Comparison of ENCODE assay signal across 10 mouse cellular contexts in genomic region chr3:45382032-45382755, GRCm38 (mm10). TPM values are rescaled to one million over a fixed set of nuclear protein-coding genes. Genes with fewer than 3 reads are reported as not detected.
A peak's percentile ranks its signal among the peaks of the same experiment; 100 is the strongest.
DNase-seq lines count a peak whose midpoint lies in the region; ATAC-seq lines count a peak whose summit lies in the region.
"Had no signal": no experiment of that assay in that cellular context is flagged by ENCODE, and none has a peak within 500 bp of the region (broad histone marks: within the 10 kb centered on the region; RNA-seq: fewer than 3 reads in every experiment).

No protein-coding gene starts in this region.

- WGBS in kidney, embryonic 16.5 days, result 25% methylated on average over 4 of the region's 4 CpGs
- 21% methylated on average over 4 of the region's 4 CpGs for WGBS in kidney, embryonic 14.5 days
- 19% methylated on average over 4 of the region's 4 CpGs for WGBS in embryonic facial prominence, embryonic 13.5 days
- WGBS in hindbrain, embryonic 14.5 days, result 18% methylated on average over 4 of the region's 4 CpGs
- 15% methylated on average over 4 of the region's 4 CpGs for WGBS in midbrain, embryonic 16.5 days

- H3K4me2 ChIP-seq in kidney, embryonic 16.5 days (replicated peaks; ENCODE audit: low read depth, low read length), result no peak overlapping the region
- H3K4me2 ChIP-seq in kidney, embryonic 14.5 days (replicated peaks; ENCODE audit: low read depth, low read length), result no peak overlapping the region
- H3K4me2 ChIP-seq in embryonic facial prominence, embryonic 13.5 days, result peak overlapping the region; percentile 94
- peak overlapping the region; percentile 94 for H3K4me2 ChIP-seq in hindbrain, embryonic 14.5 days (replicated peaks)
- peak overlapping the region; percentile 80 for H3K4me2 ChIP-seq in midbrain, embryonic 16.5 days (ENCODE audit: low read length)

- no peak overlapping the region for H3K27ac ChIP-seq in kidney, embryonic 16.5 days (ENCODE audit: low read length)
- H3K27ac ChIP-seq in kidney, embryonic 14.5 days (ENCODE audit: low read depth, low read length), result no peak overlapping the region
- H3K27ac ChIP-seq in embryonic facial prominence, embryonic 13.5 days, result no peak overlapping the region
- H3K27ac ChIP-seq in hindbrain, embryonic 14.5 days, result peak overlapping the region; percentile 80; the same call in 1 of the 2 replicates
- peak overlapping the region; percentile 95 for H3K27ac ChIP-seq in midbrain, embryonic 16.5 days (ENCODE audit: low read length)
- H3K27ac ChIP-seq: heart, adult 2 months; macrophage had no signal

- no peaks in the 10 kb centered on the region for H3K9me3 ChIP-seq in kidney, embryonic 16.5 days (ENCODE audit: low read length)
- no peaks in the 10 kb centered on the region for H3K9me3 ChIP-seq in kidney, embryonic 14.5 days (ENCODE audit: control insufficient read depth, low read length)
- H3K9me3 ChIP-seq in embryonic facial prominence, embryonic 13.5 days, result no peaks in the 10 kb centered on the region
- H3K9me3 ChIP-seq in hindbrain, embryonic 14.5 days (ENCODE audit: control insufficient read depth, low read length), result no peaks in the 10 kb centered on the region
- H3K9me3 ChIP-seq in midbrain, embryonic 16.5 days (replicated peaks; ENCODE audit: control insufficient read depth, low read length, poor library complexity, severe bottlenecking), result no peaks in the 10 kb centered on the region

- peaks cover 53% of the 10 kb centered on the region for H3K27me3 ChIP-seq in kidney, embryonic 16.5 days (ENCODE audit: insufficient read depth, low read length)
- H3K27me3 ChIP-seq in kidney, embryonic 14.5 days (ENCODE audit: control insufficient read depth, insufficient read depth, low read length), result peaks cover 37% of the 10 kb centered on the region
- peaks cover 30% of the 10 kb centered on the region for H3K27me3 ChIP-seq in embryonic facial prominence, embryonic 13.5 days
- H3K27me3 ChIP-seq in hindbrain, embryonic 14.5 days (ENCODE audit: control insufficient read depth, insufficient read depth, low read length), result no peaks in the 10 kb centered on the region
- H3K27me3 ChIP-seq in midbrain, embryonic 16.5 days (ENCODE audit: control insufficient read depth, insufficient read depth, low read depth, low read length), result no peaks in the 10 kb centered on the region

- H3K4me3 ChIP-seq in kidney, embryonic 16.5 days (ENCODE audit: low read length), result peak overlapping the region; percentile 54; the same call in 1 of the 2 replicates
- H3K4me3 ChIP-seq in kidney, embryonic 14.5 days (ENCODE audit: low read length), result no peak overlapping the region; the same call in 1 of the 2 replicates
- H3K4me3 ChIP-seq in embryonic facial prominence, embryonic 13.5 days, result peak overlapping the region; percentile 67
- H3K4me3 ChIP-seq in hindbrain, embryonic 14.5 days (replicated peaks; ENCODE audit: low read length), result peak overlapping the region; percentile 85
- H3K4me3 ChIP-seq in midbrain, embryonic 16.5 days (ENCODE audit: low read depth, low read length), result peak overlapping the region; percentile 69
- H3K4me3 ChIP-seq: heart, adult 2 months had no signal

- H3K9ac ChIP-seq in kidney, embryonic 16.5 days (replicated peaks; ENCODE audit: low read length), result no peak overlapping the region
- no peak overlapping the region for H3K9ac ChIP-seq in kidney, embryonic 14.5 days (ENCODE audit: low read depth, low read length)
- peak overlapping the region; percentile 70 for H3K9ac ChIP-seq in embryonic facial prominence, embryonic 13.5 days
- H3K9ac ChIP-seq in hindbrain, embryonic 14.5 days, result peak overlapping the region; percentile 85
- H3K9ac ChIP-seq in midbrain, embryonic 16.5 days (ENCODE audit: low read depth, low read length), result peak overlapping the region; percentile 90

- peaks cover 39% of the 10 kb centered on the region for H3K4me1 ChIP-seq in kidney, embryonic 16.5 days (ENCODE audit: insufficient read depth, low read length)
- peaks cover 20% of the 10 kb centered on the region; the same call in 1 of the 2 replicates for H3K4me1 ChIP-seq in kidney, embryonic 14.5 days (ENCODE audit: control insufficient read depth, insufficient read depth, low read length)
- H3K4me1 ChIP-seq in embryonic facial prominence, embryonic 13.5 days, result peaks cover 17% of the 10 kb centered on the region
- peaks cover 23% of the 10 kb centered on the region for H3K4me1 ChIP-seq in hindbrain, embryonic 14.5 days (replicated peaks; ENCODE audit: control insufficient read depth, insufficient read depth, low read length)
- H3K4me1 ChIP-seq in midbrain, embryonic 16.5 days (ENCODE audit: control insufficient read depth, insufficient read depth, low read length), result peaks cover 15% of the 10 kb centered on the region

- H3K36me3 ChIP-seq in kidney, embryonic 16.5 days (ENCODE audit: insufficient read depth, low read length), result no peaks in the 10 kb centered on the region
- no peaks in the 10 kb centered on the region for H3K36me3 ChIP-seq in kidney, embryonic 14.5 days (ENCODE audit: control insufficient read depth, insufficient read depth, low read length)
- no peaks in the 10 kb centered on the region for H3K36me3 ChIP-seq in embryonic facial prominence, embryonic 13.5 days
- H3K36me3 ChIP-seq in hindbrain, embryonic 14.5 days (replicated peaks; ENCODE audit: control insufficient read depth, insufficient read depth), result peaks cover 6% of the 10 kb centered on the region; the same call in 1 of the 2 replicates
- no peaks in the 10 kb centered on the region for H3K36me3 ChIP-seq in midbrain, embryonic 16.5 days (ENCODE audit: control insufficient read depth, insufficient read depth, low read length)

- no peak for ATAC-seq in kidney, embryonic 16.5 days (ENCODE audit: low FRiP score, low TSS enrichment)
- no peak for ATAC-seq in kidney, embryonic 14.5 days (ENCODE audit: low FRiP score, low TSS enrichment)
- no peak for ATAC-seq in embryonic facial prominence, embryonic 13.5 days (ENCODE audit: insufficient number of reproducible peaks, insufficient read depth, low FRiP score, low TSS enrichment, low read depth)
- ATAC-seq in hindbrain, embryonic 14.5 days (ENCODE audit: low FRiP score), result no peak
- ATAC-seq in midbrain, embryonic 16.5 days, result no peak
- ATAC-seq in activated CD4-positive, CD25-positive, alpha-beta regulatory T cell, adult 4 months, result no peak

- no peak for DNase-seq in hindbrain, embryonic 14.5 days (ENCODE audit: low spot score)
- no peak for DNase-seq in layer of hippocampus, adult 9-11 months
- no peak for DNase-seq in layer of hippocampus, adult 18-20 months (ENCODE audit: low spot score in 2 of 2)

RNA-seq across cellular contexts. Expression of gene Pcdh10, which starts 4.0 kb away (rescaled TPM):
- polyA plus RNA-seq in kidney, embryonic 16.5 days (2015; fragmentation: Nextera tagmentation; extraction: Ambion mirVana), result 0.21 and 0.46 TPM in 2 replicates
- 0.34 and 0.35 TPM in 2 replicates for polyA plus RNA-seq in kidney, embryonic 14.5 days (2014; fragmentation: Nextera tagmentation; extraction: Ambion mirVana)
- polyA plus RNA-seq in embryonic facial prominence, embryonic 13.5 days (2015; fragmentation: Nextera tagmentation; extraction: Ambion mirVana), result 7.1 and 8.2 TPM in 2 replicates
- polyA plus RNA-seq in hindbrain, embryonic 14.5 days (2014; fragmentation: Nextera tagmentation; extraction: Ambion mirVana), result 23.8 and 26.2 TPM in 2 replicates
- 21.6 and 21.9 TPM in 2 replicates for polyA plus RNA-seq in midbrain, embryonic 16.5 days (2015; fragmentation: Nextera tagmentation; extraction: Ambion mirVana)
- under 1 TPM in 1 of 2 experiments, not detected in 1; 0.09 TPM for polyA plus RNA-seq in activated CD4-positive, CD25-positive, alpha-beta regulatory T cell, adult 4 months (2017; shearing (Covaris generic))
- total RNA-seq in layer of hippocampus, adult 18-20 months (2021), result 10 to 100 TPM; 88.9 to 97.6 TPM
- polyA plus RNA-seq: macrophage had no signal

Comparison
In these comparisons a context has a peak if more than half of its experiments do, and no peak if none do; other contexts are left out.
1. H3K27ac ChIP-seq: peak in hindbrain, embryonic 14.5 days (single experiment) and midbrain, embryonic 16.5 days (single experiment); none in kidney, embryonic 16.5 days (single experiment), kidney, embryonic 14.5 days (single experiment) and embryonic facial prominence, embryonic 13.5 days (single experiment).
2. H3K4me2 ChIP-seq: peak in embryonic facial prominence, embryonic 13.5 days (single experiment), hindbrain, embryonic 14.5 days (single experiment) and midbrain, embryonic 16.5 days (single experiment); none in kidney, embryonic 16.5 days (single experiment) and kidney, embryonic 14.5 days (single experiment).
3. H3K9ac ChIP-seq: peak in embryonic facial prominence, embryonic 13.5 days (single experiment), hindbrain, embryonic 14.5 days (single experiment) and midbrain, embryonic 16.5 days (single experiment); none in kidney, embryonic 16.5 days (single experiment) and kidney, embryonic 14.5 days (single experiment).